Mouse (Mus musculus) ovary, postnatal 36 days (tissue): ENCODE results near the gene Stard7.

Experiments
- DNase-seq: peaks from one replicate; pipeline ENCODE4 v3.0.0; 2022; ENCODE audit warnings: low spot score, mixed read lengths

The Stard7 gene

GRCm38 (mm10) chr2:127319071-127319470 is 49.1 kb downstream of the Stard7 start:
- DNase-seq = no peak

GRCm38 (mm10) chr2:127322671-127323285 is 52.8 kb downstream of the Stard7 start:
- no peak for DNase-seq

- DNase-seq = no peak
Observed at GRCm38 (mm10) chr2:127323667-127324066, 53.6 kb downstream of the Stard7 start.

GRCm38 (mm10) chr2:127324456-127324855 is 54.4 kb downstream of the Stard7 start:
- no peak for DNase-seq

GRCm38 (mm10) chr2:127328090-127328851 is 58.3 kb downstream of the Stard7 start:
- DNase-seq = no peak

GRCm38 (mm10) chr2:127332807-127333570 is 63.0 kb downstream of the Stard7 start:
- DNase-seq = no peak

GRCm38 (mm10) chr2:127333945-127334603 is 64.1 kb downstream of the Stard7 start:
- DNase-seq = no peak

GRCm38 (mm10) chr2:127335078-127335541 is 65.1 kb downstream of the Stard7 start:
- no peak for DNase-seq

- peak; percentile 72 for DNase-seq
Observed at GRCm38 (mm10) chr2:127335767-127336496, 65.9 kb downstream of the Stard7 start, which contains the start of gene Dusp2. Gene Dusp2, plus strand, starts transcription at chr2:127336159.

GRCm38 (mm10) chr2:127336497-127336832 is 66.4 kb downstream of the Stard7 start:
- DNase-seq = no peak

GRCm38 (mm10) chr2:127336885-127337284 is 66.9 kb downstream of the Stard7 start:
- DNase-seq = no peak

- no peak for DNase-seq
Observed at GRCm38 (mm10) chr2:127337531-127337930, 67.5 kb downstream of the Stard7 start.

- DNase-seq = no peak
Observed at GRCm38 (mm10) chr2:127338012-127338411, 68.0 kb downstream of the Stard7 start.

- no peak for DNase-seq
Observed at GRCm38 (mm10) chr2:127338416-127338815, 68.4 kb downstream of the Stard7 start, which contains the start of gene Astl. Gene Astl, plus strand, starts transcription at chr2:127338639.

- no peak for DNase-seq
Observed at GRCm38 (mm10) chr2:127338833-127339232, 68.8 kb downstream of the Stard7 start.

- no peak for DNase-seq
Observed at GRCm38 (mm10) chr2:127339262-127339661, 69.2 kb downstream of the Stard7 start.

GRCm38 (mm10) chr2:127341159-127341558 is 71.1 kb downstream of the Stard7 start:
- peak; percentile 46 for DNase-seq

GRCm38 (mm10) chr2:127346334-127346733 is 76.3 kb downstream of the Stard7 start:
- DNase-seq = no peak

- DNase-seq = no peak
Observed at GRCm38 (mm10) chr2:127347147-127347985, 77.3 kb downstream of the Stard7 start.
